Mouse (Mus musculus) midbrain, embryonic 11.5 days (tissue): ENCODE measurements around the gene A530032D15Rik. TPM values are rescaled to one million over a fixed set of nuclear protein-coding genes. Genes with fewer than 3 reads are reported as not detected.
"Not testable (repeated sequence)": the region's sequence is repeated elsewhere in the genome, so short reads cannot be mapped to it uniquely, and the experiment has no call there.

Experiments used
- ATAC-seq: fragments of 200-750 bp; cut with Nextera tagmentation; 2 replicates; pipeline ENCODE4 v1.8.0; 2017; ENCODE audit warnings: moderate TSS enrichment, moderate library complexity; ENCODE audit not compliant: low FRiP score
- DNase-seq: peaks from one replicate; pipeline ENCODE4 v3.0.0; 2015; ENCODE audit warnings: low spot score; ENCODE audit errors: missing footprints
- H3K27ac ChIP-seq: fragments of 300-500 bp; sonication (generic); 2 replicates; pipeline ENCODE4 v1.5.1; 2014; ENCODE audit warnings: low read depth, low read length
- H3K27me3 ChIP-seq: fragments of 300-500 bp; sonication (generic); 2 replicates; pipeline ENCODE4 v1.6.1; 2014; ENCODE audit warnings: mild to moderate bottlenecking, low read length, moderate library complexity, mixed read lengths; ENCODE audit not compliant: control insufficient read depth, insufficient read depth
- H3K36me3 ChIP-seq: fragments of 300-500 bp; sonication (generic); 2 replicates; pipeline ENCODE4 v1.6.1; 2014; ENCODE audit warnings: mild to moderate bottlenecking, low read length, moderate library complexity, mixed read lengths; ENCODE audit not compliant: control insufficient read depth, insufficient read depth
- H3K4me1 ChIP-seq: fragments of 300-500 bp; sonication (generic); 2 replicates; pipeline ENCODE4 v1.6.1; 2014; ENCODE audit warnings: low read length; ENCODE audit not compliant: control insufficient read depth, insufficient read depth
- H3K4me2 ChIP-seq: fragments of 300-500 bp; sonication (generic); 2 replicates; pipeline ENCODE4 v1.6.1; 2014; ENCODE audit warnings: mild to moderate bottlenecking, moderate library complexity
- H3K4me3 ChIP-seq: fragments of 300-500 bp; sonication (generic); 2 replicates; pipeline ENCODE4 v1.5.1; 2014; ENCODE audit warnings: low read depth, low read length
- H3K9ac ChIP-seq: fragments of 300-500 bp; sonication (generic); 2 replicates; pipeline ENCODE4 v1.6.1; 2014; ENCODE audit warnings: low read length
- H3K9me3 ChIP-seq: fragments of 300-500 bp; sonication (generic); 2 replicates; pipeline ENCODE4 v1.6.1; 2016; ENCODE audit warnings: low read length; ENCODE audit not compliant: control insufficient read depth
- WGBS: fragments of 180-500 bp; shearing (Covaris S2); extraction: QIAGEN DNeasy Blood & Tissue Kit; methylation state at CpG from one replicate; pipeline ENCODE4 v1.1.7; 2014; 5-methylcytosine and 5-hydroxymethylcytosine counted together
- polyA plus RNA-seq: library from polyadenylated mRNA; unstranded; fragments of >200 nt; fragmentation: Nextera tagmentation; extraction: Ambion mirVana; gene quantifications from 2 replicates; pipeline ENCODE4 v1.2.1, GENCODE M21; 2014

Gene A530032D15Rik
- polyA plus RNA-seq, 1 experiment from 2014 or later = not detected

GRCm38 (mm10) chr1:85112266-85112665 lies 2.6 kb upstream of the A530032D15Rik start:
- H3K9me3 ChIP-seq, H3K4me3 ChIP-seq, H3K4me1 ChIP-seq, H3K27ac ChIP-seq, H3K27me3 ChIP-seq, H3K9ac ChIP-seq, DNase-seq, ATAC-seq, H3K4me2 ChIP-seq, H3K36me3 ChIP-seq: not testable (repeated sequence)
- 89% methylated on average over 7 of the region's 7 CpGs for WGBS

- not testable (repeated sequence) for H3K27ac ChIP-seq, H3K4me2 ChIP-seq, DNase-seq, ATAC-seq, H3K4me3 ChIP-seq, H3K9ac ChIP-seq, H3K36me3 ChIP-seq, H3K9me3 ChIP-seq, H3K27me3 ChIP-seq, H3K4me1 ChIP-seq
- 66% methylated on average over 9 of the region's 10 CpGs for WGBS
Observed at GRCm38 (mm10) chr1:85111572-85111971, 1.9 kb upstream of the A530032D15Rik start.

GRCm38 (mm10) chr1:85110876-85111275 lies 1.2 kb upstream of the A530032D15Rik start:
- H3K4me3 ChIP-seq, H3K27me3 ChIP-seq, H3K9me3 ChIP-seq, H3K4me2 ChIP-seq, H3K27ac ChIP-seq, ATAC-seq, H3K9ac ChIP-seq, H3K36me3 ChIP-seq, H3K4me1 ChIP-seq, DNase-seq: not testable (repeated sequence)
- 77% methylated on average over 2 of the region's 3 CpGs for WGBS

GRCm38 (mm10) chr1:85106013-85106412 lies 3.6 kb downstream of the A530032D15Rik start:
- not testable (repeated sequence) for H3K9me3 ChIP-seq, H3K4me2 ChIP-seq, H3K4me1 ChIP-seq, DNase-seq, ATAC-seq, H3K36me3 ChIP-seq, H3K27ac ChIP-seq, H3K27me3 ChIP-seq, H3K9ac ChIP-seq, H3K4me3 ChIP-seq
- WGBS = 77% methylated on average over 5 of the region's 6 CpGs

- not testable (repeated sequence) for H3K9ac ChIP-seq, H3K36me3 ChIP-seq, H3K9me3 ChIP-seq, ATAC-seq, H3K4me3 ChIP-seq, H3K27ac ChIP-seq, DNase-seq, H3K4me1 ChIP-seq, H3K4me2 ChIP-seq, H3K27me3 ChIP-seq
- WGBS = 87% methylated on average over 4 of the region's 4 CpGs
Observed at GRCm38 (mm10) chr1:85105336-85105735, 4.3 kb downstream of the A530032D15Rik start.

GRCm38 (mm10) chr1:85101754-85102153 lies 7.9 kb downstream of the A530032D15Rik start:
- H3K9me3 ChIP-seq, H3K36me3 ChIP-seq, DNase-seq, H3K27me3 ChIP-seq, ATAC-seq, H3K4me2 ChIP-seq, H3K27ac ChIP-seq, H3K4me1 ChIP-seq, H3K9ac ChIP-seq, H3K4me3 ChIP-seq: not testable (repeated sequence)
- WGBS = 91% methylated on average over 4 of the region's 4 CpGs

- not testable (repeated sequence) for H3K9ac ChIP-seq, H3K27me3 ChIP-seq, H3K4me1 ChIP-seq, H3K36me3 ChIP-seq, H3K4me2 ChIP-seq, ATAC-seq, H3K9me3 ChIP-seq, H3K4me3 ChIP-seq, H3K27ac ChIP-seq, DNase-seq
- 65% methylated on average over 1 of the region's 1 CpGs for WGBS
Observed at GRCm38 (mm10) chr1:85099864-85100263, 9.8 kb downstream of the A530032D15Rik start, which contains the start of gene Gm10553. Gm10553 (plus strand) TSS chr1:85100164.

GRCm38 (mm10) chr1:85099081-85099480 lies 10.6 kb downstream of the A530032D15Rik start:
- DNase-seq, H3K4me1 ChIP-seq, H3K4me3 ChIP-seq, H3K9ac ChIP-seq, H3K27ac ChIP-seq, H3K36me3 ChIP-seq, H3K4me2 ChIP-seq, H3K27me3 ChIP-seq, ATAC-seq, H3K9me3 ChIP-seq: not testable (repeated sequence)
- WGBS = 78% methylated on average over 6 of the region's 7 CpGs

- not testable (repeated sequence) for H3K9me3 ChIP-seq, H3K4me1 ChIP-seq, H3K27ac ChIP-seq, H3K27me3 ChIP-seq, H3K4me3 ChIP-seq, DNase-seq, H3K9ac ChIP-seq, H3K4me2 ChIP-seq, ATAC-seq, H3K36me3 ChIP-seq
- WGBS = 81% methylated on average over 6 of the region's 7 CpGs
Observed at GRCm38 (mm10) chr1:85093011-85093572, 16.6 kb downstream of the A530032D15Rik start.
